Mouse (Mus musculus) lung, postnatal 36 days (tissue): ENCODE results near the gene Slc6a16.
A peak's percentile ranks its signal among the peaks of the same experiment; 100 is the strongest.

ENCODE experiments used
- DNase-seq: peaks from one replicate; pipeline ENCODE4 v3.0.0; 2022; ENCODE audit warnings: mixed read lengths

Gene Slc6a16

GRCm38 (mm10) chr7:45216442-45217183 is 24.3 kb upstream of the Slc6a16 start:
- DNase-seq = peak; percentile 76

DNA sequence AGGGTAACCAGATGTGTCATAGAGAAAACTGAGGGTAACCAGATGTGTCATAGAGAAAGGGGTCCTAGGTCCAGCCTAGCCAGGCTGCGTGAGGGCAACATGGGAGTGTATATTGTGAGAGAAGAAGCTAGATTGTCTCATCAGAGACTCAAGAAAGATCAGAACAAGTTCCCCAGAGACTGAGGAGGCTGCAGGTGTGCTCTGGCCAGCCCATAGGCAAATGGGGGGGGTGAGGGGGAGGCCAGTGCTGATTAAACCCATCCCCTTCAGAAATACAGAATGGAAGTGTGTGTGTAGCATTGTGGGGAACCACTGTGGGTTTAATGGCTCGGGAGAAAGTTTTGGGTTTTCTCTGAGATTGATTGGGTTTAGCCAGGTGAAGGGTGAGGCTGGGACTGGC is 19.2 kb upstream of the Slc6a16 start:
- no peak for DNase-seq

- DNase-seq = no peak
These were observed 16.1 kb upstream of the Slc6a16 start for GRCm38 (mm10) chr7:45224826-45225225.

DNA sequence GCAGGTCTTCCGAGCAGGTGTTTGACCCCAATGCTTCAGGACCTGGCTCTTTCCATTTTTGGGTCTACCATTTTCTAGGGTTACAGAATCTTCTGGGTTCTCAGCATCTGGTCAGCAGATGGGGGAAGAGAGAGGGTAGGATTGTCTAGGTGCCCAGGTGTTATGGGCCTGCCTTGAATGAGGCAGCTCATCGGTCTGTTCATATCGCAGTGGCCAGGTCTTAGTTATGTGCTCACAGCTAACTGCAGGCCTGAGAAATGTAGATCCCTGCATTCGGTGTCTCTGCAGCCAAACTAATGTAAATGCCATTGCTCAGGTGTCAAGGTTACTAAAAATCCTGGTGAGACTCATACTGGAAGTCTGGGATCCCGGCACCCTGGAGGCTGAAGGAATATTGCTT is 14.5 kb upstream of the Slc6a16 start:
- no peak for DNase-seq

DNA sequence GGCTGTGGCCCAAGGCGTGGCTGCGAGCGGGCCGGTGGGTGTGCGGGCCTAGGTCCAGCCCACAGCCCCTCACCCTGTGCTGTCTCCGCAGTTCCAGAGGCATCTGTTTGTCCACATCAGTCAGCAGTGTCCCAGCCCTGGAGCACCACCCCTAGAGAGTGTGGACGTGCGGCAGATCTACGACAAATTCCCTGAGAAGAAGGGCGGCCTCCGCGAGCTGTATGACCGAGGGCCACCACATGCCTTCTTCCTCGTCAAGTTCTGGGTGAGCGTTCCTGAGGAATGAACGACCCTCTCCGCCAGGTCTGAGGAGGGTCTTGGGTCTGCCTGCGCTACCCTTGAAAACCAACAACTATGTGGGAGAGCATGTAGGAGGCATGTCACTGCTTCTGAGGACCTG is 12.3 kb upstream of the Slc6a16 start:
- no peak for DNase-seq

DNA sequence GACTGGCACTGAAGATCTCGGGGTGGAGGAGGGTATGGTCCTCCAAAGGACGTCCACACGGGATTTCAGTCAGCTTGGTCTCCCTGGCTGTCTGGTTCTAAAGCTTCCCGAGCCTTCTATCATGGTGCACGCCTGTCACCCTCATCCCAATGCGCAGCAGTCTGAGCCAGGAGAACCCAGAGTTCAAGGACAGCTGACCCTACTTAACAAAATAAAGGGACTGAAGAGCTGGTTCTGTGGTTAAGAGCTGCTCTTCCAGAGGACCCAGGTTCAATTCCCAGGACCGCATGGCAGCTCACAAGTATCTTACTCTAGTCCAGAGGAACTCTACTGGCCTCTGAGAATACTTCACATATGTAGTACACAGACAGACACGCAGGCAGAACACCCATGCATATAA is 11.8 kb upstream of the Slc6a16 start:
- no peak for DNase-seq

- no peak for DNase-seq
These were observed 11.3 kb upstream of the Slc6a16 start for GRCm38 (mm10) chr7:45229459-45230203.

DNA sequence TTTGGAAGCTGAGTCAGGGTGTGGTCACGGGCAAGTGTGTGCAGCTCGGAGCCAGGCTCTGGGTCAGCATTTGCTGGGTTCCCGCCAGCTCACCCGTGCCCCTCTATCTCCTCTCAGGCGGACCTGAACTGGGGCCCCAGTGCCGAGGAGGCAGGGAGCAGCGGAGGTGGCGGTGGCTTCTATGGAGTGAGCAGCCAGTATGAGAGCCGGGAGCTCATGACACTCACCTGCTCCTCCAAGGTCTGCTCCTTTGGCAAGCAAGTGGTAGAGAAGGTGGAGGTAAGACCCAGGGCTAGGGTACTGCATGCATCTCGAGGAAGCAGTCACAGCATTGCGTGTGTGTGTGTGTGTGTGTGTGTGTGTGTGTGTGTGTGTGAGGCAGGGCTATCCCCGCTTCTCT is 9.7 kb upstream of the Slc6a16 start:
- no peak for DNase-seq

- DNase-seq = no peak
These were observed 8.9 kb upstream of the Slc6a16 start for GRCm38 (mm10) chr7:45231941-45232340.

- no peak for DNase-seq
These were observed 8.0 kb upstream of the Slc6a16 start for GRCm38 (mm10) chr7:45232716-45233465.

- no peak for DNase-seq
These were observed 7.1 kb upstream of the Slc6a16 start for GRCm38 (mm10) chr7:45233580-45234332.

DNA sequence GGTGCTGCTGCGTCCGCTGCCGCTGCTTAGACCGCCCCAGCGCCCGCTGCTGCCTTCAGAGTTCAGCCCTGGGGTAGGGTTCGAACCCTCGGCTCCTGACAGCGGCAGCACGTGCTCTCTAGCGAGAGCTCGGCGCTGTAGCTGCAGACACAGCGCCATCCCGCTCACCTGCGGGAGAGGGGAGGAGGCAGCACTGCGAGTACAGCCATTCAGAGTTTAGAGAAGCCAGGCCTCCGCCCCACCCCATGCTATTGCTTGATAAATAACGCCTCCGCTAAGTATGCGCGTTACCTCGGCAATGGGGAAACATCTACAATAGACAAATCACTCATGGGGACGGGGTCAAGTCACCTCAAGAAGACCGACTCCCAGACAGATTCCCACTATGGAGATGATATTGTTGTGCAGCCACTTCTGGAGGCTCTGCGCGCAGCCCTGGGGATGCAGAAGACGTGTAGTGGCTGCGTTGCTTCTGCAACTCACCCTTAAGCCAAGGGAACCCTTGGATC is 6.5 kb upstream of the Slc6a16 start:
- peak; percentile 44 for DNase-seq

- DNase-seq = peak; percentile 71
These were observed 5.8 kb upstream of the Slc6a16 start for GRCm38 (mm10) chr7:45234922-45235571.

- peak; percentile 45 for DNase-seq
These were observed 5.2 kb upstream of the Slc6a16 start for GRCm38 (mm10) chr7:45235656-45236180.

GRCm38 (mm10) chr7:45237747-45238699 is 2.9 kb upstream of the Slc6a16 start:
- peak; percentile 35 for DNase-seq

DNA sequence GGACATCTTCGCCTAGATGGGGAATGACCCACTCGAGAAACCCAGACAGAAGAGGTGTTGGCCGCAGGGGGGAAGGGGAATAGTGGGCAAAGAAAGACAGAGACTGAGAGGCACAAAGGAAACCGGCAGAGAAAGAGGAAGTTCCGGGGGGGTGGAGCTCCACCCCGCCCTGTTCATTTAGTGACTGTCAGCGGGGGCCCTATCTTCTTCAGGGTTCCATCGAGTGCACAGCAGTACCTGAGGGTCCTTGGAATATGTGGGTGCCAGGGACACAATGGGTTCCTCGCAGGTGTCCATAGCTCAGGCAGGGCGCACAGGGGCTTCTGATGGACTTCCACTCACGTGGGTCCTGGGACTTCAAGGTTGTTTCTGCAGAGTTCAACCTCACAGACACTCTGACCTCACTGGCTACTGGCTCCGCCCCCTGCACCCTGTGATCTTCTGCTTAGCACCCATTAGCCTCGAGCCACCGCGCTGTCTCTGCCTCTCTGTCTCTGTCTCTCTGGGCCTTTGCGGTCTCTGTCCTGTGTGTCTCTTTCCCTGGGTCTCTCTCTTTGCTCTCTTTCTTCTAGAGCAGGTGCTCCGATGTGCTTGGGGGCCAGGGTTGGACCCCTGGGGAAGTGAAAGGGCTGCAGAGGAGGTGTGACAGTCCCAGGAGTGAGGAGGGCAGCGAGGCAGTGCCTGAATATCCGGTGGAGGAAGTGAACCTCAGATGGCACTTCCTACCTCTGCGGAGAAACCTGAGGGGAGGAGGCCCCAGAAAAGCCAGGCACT is 2.0 kb upstream of the Slc6a16 start, which contains the start of gene Cd37:
Gene Cd37, minus strand, starts transcription at position 393 of the 774 bp plus-strand sequence.
- DNase-seq = peak; percentile 67

GRCm38 (mm10) chr7:45240109-45240508 is 776 bp upstream of the Slc6a16 start:
- DNase-seq = no peak

GRCm38 (mm10) chr7:45241389-45241749 is 484 bp downstream of the Slc6a16 start:
- DNase-seq = no peak

GRCm38 (mm10) chr7:45247666-45248065 is 6.8 kb downstream of the Slc6a16 start:
- DNase-seq = no peak

GRCm38 (mm10) chr7:45253806-45254205 is 12.9 kb downstream of the Slc6a16 start:
- no peak for DNase-seq
